Mouse (Mus musculus): ENCODE data around the gene Nrros.
A peak's percentile ranks its signal among the peaks of the same experiment; 100 is the strongest.
"Not testable (repeated sequence)": the region's sequence is repeated elsewhere in the genome, so short reads cannot be mapped to it uniquely, and the experiment has no call there.

Gene Nrros

GRCm38 (mm10) chr16:32114968-32115695 lies 50.3 kb downstream of the Nrros start:
- peak; percentile 75 to 82 for DNase-seq (ENCODE audit: low spot score in 2 of 2)

- no peak for DNase-seq (ENCODE audit: low spot score in 2 of 2)
Measured at GRCm38 (mm10) chr16:32114406-32114805, 51.0 kb downstream of the Nrros start.

- DNase-seq (ENCODE audit: low spot score in 2 of 2): peak; percentile 82
Measured at GRCm38 (mm10) chr16:32113541-32114218, 51.7 kb downstream of the Nrros start.

GRCm38 (mm10) chr16:32110951-32111699 lies 54.3 kb downstream of the Nrros start:
- DNase-seq (ENCODE audit: low spot score in 2 of 2): no peak

GRCm38 (mm10) chr16:32108578-32108977 lies 56.8 kb downstream of the Nrros start:
- no peak for DNase-seq (ENCODE audit: low spot score in 2 of 2)

GRCm38 (mm10) chr16:32108170-32108569 lies 57.2 kb downstream of the Nrros start:
- DNase-seq (ENCODE audit: low spot score in 2 of 2): peak; percentile 48 to 65

- peak; percentile 71 to 72 for DNase-seq (ENCODE audit: low spot score in 2 of 2)
Measured at GRCm38 (mm10) chr16:32107342-32108045, 57.9 kb downstream of the Nrros start.

GRCm38 (mm10) chr16:32105698-32106097 lies 59.7 kb downstream of the Nrros start:
- DNase-seq (ENCODE audit: low spot score in 2 of 2): no peak

- no peak for DNase-seq (ENCODE audit: low spot score in 2 of 2)
Measured at GRCm38 (mm10) chr16:32102295-32102694, 63.1 kb downstream of the Nrros start.

- DNase-seq (ENCODE audit: low spot score in 2 of 2): peak; percentile 83 to 88
Measured at GRCm38 (mm10) chr16:32099638-32100150, 65.7 kb downstream of the Nrros start, which contains the start of the genes Pigx and Cep19. TSS of gene Pigx (minus strand) at chr16:32099740. TSS of gene Cep19 (plus strand) at chr16:32099800.

GRCm38 (mm10) chr16:32098897-32099637 lies 66.3 kb downstream of the Nrros start:
- peak in 1 of 2 experiments; percentile 26 for DNase-seq (ENCODE audit: low spot score in 2 of 2)

- DNase-seq (ENCODE audit: low spot score in 2 of 2): not testable (repeated sequence)
Measured at GRCm38 (mm10) chr16:32097757-32098156, 67.6 kb downstream of the Nrros start.
